Mouse (Mus musculus) erythroblast, embryonic 14.5 days (primary cell): ENCODE measurements around the gene Gm13124. TPM values are rescaled to one million over a fixed set of nuclear protein-coding genes. Genes with fewer than 3 reads are reported as not detected.
"Not testable (repeated sequence)": the region's sequence is repeated elsewhere in the genome, so short reads cannot be mapped to it uniquely, and the experiment has no call there.

Experiments
- H3K27me3 ChIP-seq: 2 replicates; pipeline ENCODE4 v1.6.1; 2012; ENCODE audit warnings: inconsistent platforms; ENCODE audit not compliant: control insufficient read depth
- H3K36me3 ChIP-seq: 2 replicates; pipeline ENCODE4 v1.6.1; 2012; ENCODE audit warnings: mild to moderate bottlenecking, inconsistent platforms; ENCODE audit not compliant: control insufficient read depth
- H3K4me1 ChIP-seq: 2 replicates; pipeline ENCODE4 v1.6.1; 2012; ENCODE audit warnings: inconsistent platforms; ENCODE audit not compliant: control insufficient read depth
- H3K4me3 ChIP-seq: replicated peaks from 2 replicates; pipeline ENCODE3; 2012; ENCODE audit warnings: moderate library complexity, mild to moderate bottlenecking, inconsistent platforms
- H3K9me3 ChIP-seq: 2 replicates; pipeline ENCODE4 v1.6.1; 2012; ENCODE audit warnings: low read length, inconsistent platforms, mixed read lengths; ENCODE audit not compliant: control insufficient read depth
- GATA1 ChIP-seq: IDR thresholded peaks from 2 replicates; pipeline ENCODE4 v1.6.1; 2012; ENCODE audit warnings: low read length, inconsistent platforms, mixed read lengths
- TAL1 ChIP-seq: IDR thresholded peaks from 3 replicates; pipeline ENCODE4 v1.6.1; 2012; ENCODE audit warnings: low read length, inconsistent platforms, mixed read lengths
- polyA plus RNA-seq: library from polyadenylated mRNA; stranded (reverse); fragments of >175 nt; gene quantifications from 2 replicates; pipeline ENCODE4 v1.2.3, GENCODE M21; 2012

Gene Gm13124
- not detected in 2 replicates for polyA plus RNA-seq

GRCm38 (mm10) chr4:144565034-144565433 is at the start of gene Gm13124:
Gene Gm13124 (minus strand): TSS chr4:144565134.
- no peak for TF ChIP-seq TAL1
- TF ChIP-seq GATA1 = no peak
- H3K9me3 ChIP-seq = peaks cover 5% of the 10 kb centered on the region; the same call in 1 of the 2 replicates
- H3K4me1 ChIP-seq = no peaks in the 10 kb centered on the region
- H3K27me3 ChIP-seq = no peaks in the 10 kb centered on the region
- H3K36me3 ChIP-seq = no peaks in the 10 kb centered on the region
- H3K4me3 ChIP-seq = no peak within 1 kb of the TSS

- H3K9me3 ChIP-seq = peaks cover 5% of the 10 kb centered on the region
- H3K27me3 ChIP-seq = no peaks in the 10 kb centered on the region
- TF ChIP-seq TAL1 = no peak
- TF ChIP-seq GATA1 = no peak
- H3K4me3 ChIP-seq = no peak overlapping the region
- H3K4me1 ChIP-seq = no peaks in the 10 kb centered on the region
- H3K36me3 ChIP-seq = no peaks in the 10 kb centered on the region
Observed at GRCm38 (mm10) chr4:144614586-144614985, 49.7 kb upstream of the Gm13124 start.

GRCm38 (mm10) chr4:144613407-144613806 is 48.5 kb upstream of the Gm13124 start, which contains the start of gene Aadacl4:
Gene Aadacl4 (plus strand): TSS chr4:144613707.
- H3K9me3 ChIP-seq = peaks cover 5% of the 10 kb centered on the region
- no peaks in the 10 kb centered on the region for H3K36me3 ChIP-seq
- no peak for TF ChIP-seq TAL1
- no peak for TF ChIP-seq GATA1
- H3K4me3 ChIP-seq = no peak within 1 kb of the TSS
- no peaks in the 10 kb centered on the region for H3K27me3 ChIP-seq
- no peaks in the 10 kb centered on the region for H3K4me1 ChIP-seq

GRCm38 (mm10) chr4:144592790-144593189 is 27.9 kb upstream of the Gm13124 start:
- no peak for TF ChIP-seq GATA1
- no peak for TF ChIP-seq TAL1
- no peaks in the 10 kb centered on the region for H3K27me3 ChIP-seq
- H3K36me3 ChIP-seq = no peaks in the 10 kb centered on the region
- no peaks in the 10 kb centered on the region for H3K4me1 ChIP-seq
- H3K4me3 ChIP-seq = no peak overlapping the region
- H3K9me3 ChIP-seq = peaks cover 4% of the 10 kb centered on the region

- H3K4me1 ChIP-seq, H3K27me3 ChIP-seq: not testable (repeated sequence)
Observed at GRCm38 (mm10) chr4:144586207-144586606, 21.3 kb upstream of the Gm13124 start.

GRCm38 (mm10) chr4:144567752-144568151 is 2.8 kb upstream of the Gm13124 start:
- no peaks in the 10 kb centered on the region for H3K4me1 ChIP-seq
- TF ChIP-seq TAL1 = no peak
- no peak for TF ChIP-seq GATA1
- no peaks in the 10 kb centered on the region for H3K36me3 ChIP-seq
- H3K9me3 ChIP-seq = peaks cover 3% of the 10 kb centered on the region; the same call in 1 of the 2 replicates
- no peak overlapping the region for H3K4me3 ChIP-seq
- no peaks in the 10 kb centered on the region for H3K27me3 ChIP-seq

More at GRCm38 (mm10) chr4:144586207-144586606, 21.3 kb upstream of the Gm13124 start:
- not testable (repeated sequence) for H3K4me3 ChIP-seq, H3K9me3 ChIP-seq, H3K36me3 ChIP-seq

GRCm38 (mm10) chr4:144561205-144561604 is 3.7 kb downstream of the Gm13124 start:
- Histone ChIP-seq H3K4me1 (no peaks in the 10 kb centered on the region), H3K9me3 (peaks cover 9% of the 10 kb centered on the region; the same call in 1 of the 2 replicates), H3K27me3 (no peaks in the 10 kb centered on the region), H3K4me3 (no peak overlapping the region), H3K36me3 (no peaks in the 10 kb centered on the region)
- TF ChIP-seq TAL1 (no peak), GATA1 (no peak)

GRCm38 (mm10) chr4:144559792-144560191 is 5.1 kb downstream of the Gm13124 start:
- Histone ChIP-seq H3K27me3 (no peaks in the 10 kb centered on the region), H3K4me1 (no peaks in the 10 kb centered on the region), H3K36me3 (no peaks in the 10 kb centered on the region), H3K4me3 (no peak overlapping the region), H3K9me3 (0 out of 2 replicates have a peak, but pooled peaks cover 5% of the 10 kb centered on the region)
- TF ChIP-seq GATA1 (no peak), TAL1 (no peak)

- Histone ChIP-seq H3K27me3 (no peaks in the 10 kb centered on the region), H3K9me3 (peaks cover 21% of the 10 kb centered on the region), H3K4me3 (no peak overlapping the region), H3K36me3 (no peaks in the 10 kb centered on the region), H3K4me1 (no peaks in the 10 kb centered on the region)
- TF ChIP-seq GATA1 = no peak
- no peak for TF ChIP-seq TAL1
Observed at GRCm38 (mm10) chr4:144551156-144551555, 13.8 kb downstream of the Gm13124 start.

GRCm38 (mm10) chr4:144545339-144545738 is 19.6 kb downstream of the Gm13124 start:
- H3K4me1 ChIP-seq, H3K36me3 ChIP-seq, H3K27me3 ChIP-seq, H3K4me3 ChIP-seq: not testable (repeated sequence)
- H3K9me3 ChIP-seq = peaks cover 24% of the 10 kb centered on the region
